Mouse (Mus musculus): ENCODE data around the gene Asgr2. TPM values are rescaled to one million over a fixed set of nuclear protein-coding genes. Genes with fewer than 3 reads are reported as not detected.
"Not testable (repeated sequence)": the region's sequence is repeated elsewhere in the genome, so short reads cannot be mapped to it uniquely, and the experiment has no call there.

The Asgr2 gene
- total RNA-seq, 1 experiment from 2014 or later = 30.0 TPM

GRCm38 (mm10) chr11:70084563-70084962 lies 7.9 kb upstream of the Asgr2 start:
- no peak for DNase-seq

GRCm38 (mm10) chr11:70097396-70097795 lies 5.0 kb downstream of the Asgr2 start:
- no peak for DNase-seq

- no peak for DNase-seq
Observed at GRCm38 (mm10) chr11:70099102-70099501, 6.7 kb downstream of the Asgr2 start.

- peak; percentile 49 for DNase-seq
Observed at GRCm38 (mm10) chr11:70099809-70100208, 7.4 kb downstream of the Asgr2 start.

- peak; percentile 56 for DNase-seq
Observed at GRCm38 (mm10) chr11:70103701-70104315, 11.4 kb downstream of the Asgr2 start.

GRCm38 (mm10) chr11:70107085-70107484 lies 14.6 kb downstream of the Asgr2 start:
- DNase-seq = no peak

GRCm38 (mm10) chr11:70110146-70110545 lies 17.7 kb downstream of the Asgr2 start:
- DNase-seq = peak; percentile 55

- no peak for DNase-seq
Observed at GRCm38 (mm10) chr11:70114562-70114961, 22.1 kb downstream of the Asgr2 start.

GRCm38 (mm10) chr11:70115901-70116300 lies 23.5 kb downstream of the Asgr2 start:
- DNase-seq = no peak

- DNase-seq = no peak
Observed at GRCm38 (mm10) chr11:70129926-70130379, 37.5 kb downstream of the Asgr2 start, which contains the start of gene Mgl2. Gene Mgl2 (plus strand): TSS chr11:70130329.

- not testable (repeated sequence) for DNase-seq
Observed at GRCm38 (mm10) chr11:70135001-70135400, 42.6 kb downstream of the Asgr2 start.

- DNase-seq = not testable (repeated sequence)
Observed at GRCm38 (mm10) chr11:70135925-70136324, 43.5 kb downstream of the Asgr2 start.

- no peak for DNase-seq
Observed at GRCm38 (mm10) chr11:70139171-70139570, 46.7 kb downstream of the Asgr2 start.

- DNase-seq = peak; percentile 36
Observed at GRCm38 (mm10) chr11:70151072-70151471, 58.6 kb downstream of the Asgr2 start.

Other genes starting within 250 kb of the Asgr2 start
- 50.5 and 51.3 TPM in 2 replicates for gene Plscr3, start 246.3 kb upstream of the Asgr2 start, total RNA-seq (2021)
- gene Tnk1, start 233.9 kb upstream of the Asgr2 start, total RNA-seq (2021) = 0.30 TPM in 1 of 2 replicates, not detected in the other
- gene Tmem95, start 214.6 kb upstream of the Asgr2 start, total RNA-seq (2021) = not detected in 2 replicates
- 4.1 and 4.4 TPM in 2 replicates for gene Kctd11, start 211.2 kb upstream of the Asgr2 start, total RNA-seq (2021)
- gene Acap1, start 197.1 kb upstream of the Asgr2 start, total RNA-seq (2021) = 2.1 and 14.4 TPM in 2 replicates
- 1.8 and 2.1 TPM in 2 replicates for gene 2810408A11Rik, start 191.7 kb upstream of the Asgr2 start, total RNA-seq (2021)
- gene Neurl4, start 191.6 kb upstream of the Asgr2 start, total RNA-seq (2021) = 45.9 and 48.8 TPM in 2 replicates
- gene Gps2, start 178.8 kb upstream of the Asgr2 start, total RNA-seq (2021) = 52.3 and 57.3 TPM in 2 replicates
- gene Eif5a, start 170.7 kb upstream of the Asgr2 start, total RNA-seq (2021) = 616 and 636 TPM in 2 replicates
- 27.3 and 39.6 TPM in 2 replicates for gene Ybx2, start 156.8 kb upstream of the Asgr2 start, total RNA-seq (2021)
- 65.2 and 78.7 TPM in 2 replicates for gene Slc2a4, start 144.5 kb upstream of the Asgr2 start, total RNA-seq (2021)
- 1.1 TPM in 1 of 2 replicates, not detected in the other for gene Cldn7, start 127.9 kb upstream of the Asgr2 start, total RNA-seq (2021)
- 128 and 129 TPM in 2 replicates for gene Ctdnep1, start 111.5 kb upstream of the Asgr2 start, total RNA-seq (2021)
- 65.2 and 73.2 TPM in 2 replicates for gene Elp5, start 110.1 kb upstream of the Asgr2 start, total RNA-seq (2021)
- gene Gabarap, start 101.5 kb upstream of the Asgr2 start, total RNA-seq (2021) = 344 and 351 TPM in 2 replicates
- gene Phf23, start 96.9 kb upstream of the Asgr2 start, total RNA-seq (2021) = 47.3 and 53.2 TPM in 2 replicates
- gene Dvl2, start 92.0 kb upstream of the Asgr2 start, total RNA-seq (2021) = 16.0 and 23.1 TPM in 2 replicates
- 1,177 and 1,207 TPM in 2 replicates for gene Acadvl, start 77.2 kb upstream of the Asgr2 start, total RNA-seq (2021)
- 31.9 and 37.0 TPM in 2 replicates for gene Dlg4, start 75.7 kb upstream of the Asgr2 start, total RNA-seq (2021)
- 2.2 and 47.3 TPM in 2 replicates for gene Asgr1, start 38.6 kb upstream of the Asgr2 start, total RNA-seq (2021)
- gene Mgl2, start 37.7 kb downstream of the Asgr2 start, total RNA-seq (2021) = 1.8 and 3.3 TPM in 2 replicates
- gene Clec10a, start 63.6 kb downstream of the Asgr2 start, total RNA-seq (2021) = 4.2 and 8.2 TPM in 2 replicates
- 0.53 and 0.96 TPM in 2 replicates for gene Slc16a11, start 120.1 kb downstream of the Asgr2 start, total RNA-seq (2021)
- 5.3 and 5.6 TPM in 2 replicates for gene Slc16a13, start 128.4 kb downstream of the Asgr2 start, total RNA-seq (2021)
- gene Bcl6b, start 137.2 kb downstream of the Asgr2 start, total RNA-seq (2021) = 27.0 and 28.1 TPM in 2 replicates
- gene 0610010K14Rik, start 145.3 kb downstream of the Asgr2 start, total RNA-seq (2021) = 55.7 and 62.4 TPM in 2 replicates
- gene Gm21988, start 147.2 kb downstream of the Asgr2 start, total RNA-seq (2021) = 3.6 and 5.4 TPM in 2 replicates
- 215 and 239 TPM in 2 replicates for gene Rnasek, start 147.2 kb downstream of the Asgr2 start, total RNA-seq (2021)
- gene Alox12, start 162.7 kb downstream of the Asgr2 start, total RNA-seq (2021) = 1.7 and 2.0 TPM in 2 replicates
- gene Alox12e, start 230.0 kb downstream of the Asgr2 start, total RNA-seq (2021) = not detected in 2 replicates